In genomic region chr6:121454549-121455494, GRCm38 (mm10) we compare ENCODE assay signal across 14 mouse cellular contexts. TPM values are rescaled to one million over a fixed set of nuclear protein-coding genes. Genes with fewer than 3 reads are reported as not detected.
DNase-seq lines count a peak whose midpoint lies in the region; ATAC-seq and TF ChIP-seq lines count a peak whose summit lies in the region.
"Had no signal": no experiment of that assay in that cellular context is flagged by ENCODE, and none has a peak within 500 bp of the region (broad histone marks: within the 10 kb centered on the region; RNA-seq: fewer than 3 reads in every experiment).

No protein-coding gene starts in this region.

- peak; percentile 47 for ATAC-seq in midbrain, embryonic 13.5 days

- H3K4me1 ChIP-seq in midbrain, embryonic 13.5 days (replicated peaks): peaks cover 54% of the 10 kb centered on the region

- peak overlapping the region; percentile 68 for H3K27ac ChIP-seq in midbrain, embryonic 13.5 days
- no peak overlapping the region for H3K27ac ChIP-seq in gastrocnemius, adult 2 months
- H3K27ac ChIP-seq: embryonic facial prominence, embryonic 12.5 days; heart, adult 2 months; macrophage had no signal

- no peak overlapping the region for H3K4me2 ChIP-seq in midbrain, embryonic 13.5 days (replicated peaks)
- H3K4me2 ChIP-seq: embryonic facial prominence, embryonic 12.5 days had no signal

- WGBS in midbrain, embryonic 13.5 days: 40% methylated on average over 12 of the region's 12 CpGs

- H3K4me3 ChIP-seq in midbrain, embryonic 13.5 days (replicated peaks): no peak overlapping the region
- no peak overlapping the region for H3K4me3 ChIP-seq in gastrocnemius, adult 2 months
- H3K4me3 ChIP-seq: embryonic facial prominence, embryonic 12.5 days; heart, adult 2 months had no signal

- H3K9me3 ChIP-seq in midbrain, embryonic 13.5 days: no peaks in the 10 kb centered on the region
- H3K9me3 ChIP-seq: embryonic facial prominence, embryonic 12.5 days had no signal

- intact Hi-C loops in gastrocnemius, adult 2 months (cut with DNase I): no loop called here

- TF ChIP-seq CTCF in gastrocnemius, adult 2 months (IDR thresholded peaks at IDR 0.05): no peak

- no peak overlapping the region for H3K9ac ChIP-seq in midbrain, embryonic 13.5 days (replicated peaks)
- H3K9ac ChIP-seq: embryonic facial prominence, embryonic 12.5 days had no signal

- H3K36me3 ChIP-seq in midbrain, embryonic 13.5 days: no peaks in the 10 kb centered on the region
- H3K36me3 ChIP-seq: embryonic facial prominence, embryonic 12.5 days had no signal

- no peaks in the 10 kb centered on the region for H3K27me3 ChIP-seq in midbrain, embryonic 13.5 days

- DNase-seq in cerebellum, postnatal 14 days: peak; percentile 23 to 31
- DNase-seq in cerebellum, adult 9-10 months: no peak
- peak; percentile 33 for DNase-seq in right cerebral cortex, adult 18-20 months
- no peak for DNase-seq in right cerebral cortex, postnatal 25 days
- no peak for DNase-seq in adrenal gland, postnatal 10 days
- DNase-seq in gastrocnemius, adult 2 months: no peak
- DNase-seq in layer of hippocampus, adult 8-10 months (ENCODE audit: low spot score in 2 of 2): no peak
- DNase-seq: cerebellum, adult 2 months; heart, adult 2 months; kidney, postnatal 14 days had no signal

RNA-seq across cellular contexts. Expression of gene Iqsec3, which starts 18.7 kb away (rescaled TPM):
- 6.7 and 7.0 TPM in 2 replicates for polyA plus RNA-seq in midbrain, embryonic 13.5 days (2015; fragmentation: Nextera tagmentation; extraction: Ambion mirVana)
- total RNA-seq in adrenal gland, postnatal 10 days (2021): 1 to 10 TPM; 3.1 to 4.5 TPM
- total RNA-seq in gastrocnemius, adult 2 months (2021): under 1 TPM; 0.41 to 0.70 TPM
- total RNA-seq in layer of hippocampus, adult 8-10 months (2022): 100 to 1,000 TPM; 129 to 156 (median 139) TPM
- polyA plus RNA-seq: liver, embryonic 16.5 days; macrophage had no signal

Comparison
In these comparisons a context has a peak if more than half of its experiments do, and no peak if none do; other contexts are left out.
1. DNase-seq: peak in cerebellum, postnatal 14 days (2 of 2) and right cerebral cortex, adult 18-20 months (single experiment); none in cerebellum, adult 9-10 months (single experiment), right cerebral cortex, postnatal 25 days (single experiment), adrenal gland, postnatal 10 days (single experiment), gastrocnemius, adult 2 months (single experiment) and layer of hippocampus, adult 8-10 months (0 of 2).
2. RNA of gene Iqsec3, which starts 18.7 kb away (total RNA-seq): 129 to 156 TPM in layer of hippocampus, adult 8-10 months; 3.1 to 4.5 TPM in adrenal gland, postnatal 10 days and 0.41 to 0.70 TPM in gastrocnemius, adult 2 months; every median in the first group is over 10 times any median in the second.